23 mouse cellular contexts compared by ENCODE assay signal in the genomic region with DNA sequence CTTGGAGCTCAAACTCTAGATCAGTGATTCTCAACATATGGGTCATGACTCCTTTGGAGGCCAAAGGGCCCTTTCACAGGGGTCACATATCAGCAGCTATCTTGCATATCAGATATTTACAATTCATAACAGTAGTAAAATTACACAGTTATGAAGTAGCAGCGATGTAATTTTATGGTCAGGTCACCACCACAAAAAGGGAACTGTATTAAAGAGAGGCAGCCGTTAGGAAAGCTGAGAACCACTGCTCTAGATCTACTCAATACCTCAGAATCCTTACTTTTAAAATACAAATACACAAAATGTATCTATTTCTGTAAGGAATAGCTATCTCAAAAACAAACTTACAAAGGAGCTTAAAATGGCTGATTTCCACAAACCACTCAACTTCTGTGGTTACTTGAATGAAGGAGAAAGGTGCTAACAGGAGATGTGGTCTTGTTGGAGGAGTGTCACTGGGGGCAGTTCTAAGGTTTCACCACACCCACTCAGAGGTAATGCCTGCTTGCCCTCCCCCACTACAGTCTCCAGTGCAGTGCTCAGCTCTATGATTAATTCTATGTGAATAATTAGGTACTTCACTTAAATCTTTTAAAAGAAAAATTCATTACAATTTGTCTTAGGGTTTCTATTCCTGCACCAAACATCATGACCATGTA. TPM values are rescaled to one million over a fixed set of nuclear protein-coding genes. Genes with fewer than 3 reads are reported as not detected.
DNase-seq lines count a peak whose midpoint lies in the region; ATAC-seq lines count a peak whose summit lies in the region.
"Had no signal": no experiment of that assay in that cellular context is flagged by ENCODE, and none has a peak within 500 bp of the region (broad histone marks: within the 10 kb centered on the region; RNA-seq: fewer than 3 reads in every experiment).

No protein-coding gene starts in this region.

- ATAC-seq in activated CD4-positive, CD25-positive, alpha-beta regulatory T cell, adult 4 months = peak; percentile 41
- ATAC-seq in megakaryocyte, adult 5-6 weeks (ENCODE audit: poor library complexity, severe bottlenecking) = peak; percentile 53
- ATAC-seq: forebrain, embryonic 16.5 days; intestine, postnatal 0 days had no signal

- no peaks in the 10 kb centered on the region; the same call in 1 of the 2 replicates for H3K27me3 ChIP-seq in splenic B cell, adult 2 months (ENCODE audit: control insufficient read depth, insufficient read depth, low read length, poor library complexity, severe bottlenecking)
- H3K27me3 ChIP-seq: heart, embryonic 12.5 days; hindbrain, embryonic 15.5 days; limb, embryonic 15.5 days had no signal

- DNase-seq in heart, adult 11 months = peak; percentile 18
- DNase-seq in heart, postnatal 4 days = no peak
- peak; percentile 38 for DNase-seq in splenic B cell, adult 2 months (ENCODE audit: low read depth, low spot score)
- no peak for DNase-seq in spleen, postnatal 10 days (ENCODE audit: low spot score in 2 of 2)
- no peak for DNase-seq in adrenal gland, adult 18-20 months (ENCODE audit: low spot score in 2 of 2)
- DNase-seq: adrenal gland, postnatal 14 days; cerebellum, adult 11-12 months; cerebellum, postnatal 14 days; embryo, embryonic 11 days; gastrocnemius, adult 2 months; heart, postnatal 14 days; layer of hippocampus, postnatal 36 days; lung, adult 2 months; midbrain, embryonic 14.5 days; right cerebral cortex, postnatal 25 days; thymus, postnatal 14 days had no signal

- H3K36me3 ChIP-seq in splenic B cell, adult 2 months (ENCODE audit: control insufficient read depth, insufficient read depth, low read length, poor library complexity, severe bottlenecking) = peaks cover 5% of the 10 kb centered on the region; the same call in 1 of the 2 replicates
- H3K36me3 ChIP-seq: hindbrain, embryonic 15.5 days; limb, embryonic 15.5 days had no signal

RNA-seq across cellular contexts. Expression of a gene that starts 9.0 kb away (rescaled TPM):
- 100 to 1,000 TPM; 353 to 370 TPM for total RNA-seq in heart, postnatal 4 days (2021)
- 100 to 1,000 TPM; 596 to 674 TPM for polyA plus RNA-seq in activated CD4-positive, CD25-positive, alpha-beta regulatory T cell, adult 4 months (2017; shearing (Covaris generic))
- 1,201 and 1,297 TPM in 2 replicates for total RNA-seq in megakaryocyte, adult 5-6 weeks (2015)
- 1,894 and 2,105 TPM in 2 replicates for total RNA-seq in megakaryocyte, adult 5-6 weeks (2017)
- 100 to 1,000 TPM; 161 to 167 TPM for total RNA-seq in adrenal gland, adult 18-20 months (2021)

Comparison
In these comparisons a context has a peak if more than half of its experiments do, and no peak if none do; other contexts are left out.
1. DNase-seq: peak in heart, adult 11 months (single experiment) and splenic B cell, adult 2 months (single experiment); none in heart, postnatal 4 days (single experiment), spleen, postnatal 10 days (0 of 2) and adrenal gland, adult 18-20 months (0 of 2).